Mouse (Mus musculus): ENCODE measurements around the gene Uso1. TPM values are rescaled to one million over a fixed set of nuclear protein-coding genes. Genes with fewer than 3 reads are reported as not detected.

Gene Uso1
- polyA plus RNA-seq, 1 experiment, result 8.1 TPM

DNA sequence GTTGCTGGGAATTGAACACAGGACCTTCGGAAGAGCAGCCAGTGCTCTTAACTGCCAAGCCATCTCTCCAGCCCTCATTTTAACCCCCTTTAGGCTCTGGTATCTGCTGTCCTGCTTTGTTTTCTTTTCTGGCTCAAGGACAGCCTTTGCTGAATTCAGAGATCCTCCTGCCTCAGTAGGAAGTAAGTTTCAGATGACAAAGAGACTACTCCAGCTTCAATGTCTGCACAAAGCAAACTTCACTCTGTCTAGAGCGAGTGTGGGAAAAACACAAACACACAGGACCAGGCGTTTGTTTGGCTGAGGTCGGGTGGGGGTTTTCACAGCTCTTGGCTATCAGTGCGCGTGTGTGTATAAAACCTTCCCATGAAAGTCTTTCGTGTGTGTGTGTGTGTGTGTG, 24.3 kb upstream of the Uso1 start:
- H3K4me3 ChIP-seq (ENCODE audit: control insufficient read depth, low read depth, low read length), result no peak overlapping the region
- H3K4me1 ChIP-seq (ENCODE audit: control insufficient read depth, insufficient read depth, low read length), result peaks cover 5% of the 10 kb centered on the region
- H3K27ac ChIP-seq (ENCODE audit: control insufficient read depth, insufficient read depth, low read depth, low read length), result no peak overlapping the region
- H3K27me3 ChIP-seq (ENCODE audit: control insufficient read depth, insufficient read depth, low read length), result no peaks in the 10 kb centered on the region
- no peaks in the 10 kb centered on the region for H3K36me3 ChIP-seq (ENCODE audit: control insufficient read depth, insufficient read depth, low read length)
- TF ChIP-seq CTCF (IDR thresholded peaks at IDR 0.05; ENCODE audit: control insufficient read depth, insufficient read depth, insufficient replicate concordance, low read depth, low read length), result no peak
- TF ChIP-seq POLR2A (IDR thresholded peaks at IDR 0.05; ENCODE audit: control insufficient read depth, low read depth, low read length), result no peak

DNA sequence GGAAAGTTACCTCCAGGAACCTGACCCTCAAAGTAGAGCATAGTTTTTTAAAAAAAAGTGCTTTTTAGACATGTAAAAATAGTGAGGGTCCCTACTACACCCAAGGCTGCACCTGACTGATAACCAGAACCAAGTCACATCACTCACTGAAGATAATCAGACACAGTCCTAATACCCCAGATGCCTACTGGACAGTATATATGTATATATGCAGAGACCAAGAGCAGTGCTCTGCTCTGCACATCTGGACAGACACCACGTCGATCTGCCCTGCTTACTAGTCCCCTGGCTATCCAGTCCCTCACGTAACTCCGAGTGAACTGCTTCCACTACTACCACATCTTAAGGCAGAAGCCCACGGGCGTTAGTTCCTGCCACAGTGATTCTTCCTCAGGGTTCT, 23.5 kb upstream of the Uso1 start:
- no peaks in the 10 kb centered on the region for H3K27me3 ChIP-seq (ENCODE audit: control insufficient read depth, insufficient read depth, low read length)
- TF ChIP-seq CTCF (IDR thresholded peaks at IDR 0.05; ENCODE audit: control insufficient read depth, insufficient read depth, insufficient replicate concordance, low read depth, low read length) (no peak), POLR2A (IDR thresholded peaks at IDR 0.05; ENCODE audit: control insufficient read depth, low read depth, low read length) (no peak)
- H3K27ac ChIP-seq (ENCODE audit: control insufficient read depth, insufficient read depth, low read depth, low read length), result no peak overlapping the region
- no peaks in the 10 kb centered on the region for H3K36me3 ChIP-seq (ENCODE audit: control insufficient read depth, insufficient read depth, low read length)
- H3K4me1 ChIP-seq (ENCODE audit: control insufficient read depth, insufficient read depth, low read length), result peaks cover 5% of the 10 kb centered on the region
- no peak overlapping the region for H3K4me3 ChIP-seq (ENCODE audit: control insufficient read depth, low read depth, low read length)

DNA sequence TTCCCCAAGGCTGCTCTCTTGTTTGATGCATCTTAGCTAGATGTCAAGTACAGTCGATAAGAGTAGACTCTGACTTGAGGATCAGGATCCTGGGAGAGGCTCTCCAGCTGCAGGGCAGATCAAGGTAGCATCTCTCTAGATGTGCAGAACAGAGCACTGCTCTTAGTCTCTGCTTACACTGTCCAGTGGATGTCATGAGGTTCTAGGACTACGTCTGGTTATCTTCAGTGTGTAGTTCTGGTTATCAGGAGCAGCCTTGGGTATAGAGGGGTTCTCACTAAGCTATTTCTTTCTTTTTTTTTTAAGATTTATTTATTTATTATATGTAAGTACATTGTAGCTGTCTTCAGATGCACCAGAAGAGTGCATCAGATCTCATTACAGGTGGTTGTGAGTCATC, 22.8 kb upstream of the Uso1 start:
- Histone ChIP-seq H3K4me1 (ENCODE audit: control insufficient read depth, insufficient read depth, low read length) (peaks cover 5% of the 10 kb centered on the region), H3K27ac (ENCODE audit: control insufficient read depth, insufficient read depth, low read depth, low read length) (no peak overlapping the region), H3K27me3 (ENCODE audit: control insufficient read depth, insufficient read depth, low read length) (no peaks in the 10 kb centered on the region), H3K36me3 (ENCODE audit: control insufficient read depth, insufficient read depth, low read length) (no peaks in the 10 kb centered on the region), H3K4me3 (ENCODE audit: control insufficient read depth, low read depth, low read length) (no peak overlapping the region)
- no peak for TF ChIP-seq CTCF (IDR thresholded peaks at IDR 0.05; ENCODE audit: control insufficient read depth, insufficient read depth, insufficient replicate concordance, low read depth, low read length)
- no peak for TF ChIP-seq POLR2A (IDR thresholded peaks at IDR 0.05; ENCODE audit: control insufficient read depth, low read depth, low read length)

DNA sequence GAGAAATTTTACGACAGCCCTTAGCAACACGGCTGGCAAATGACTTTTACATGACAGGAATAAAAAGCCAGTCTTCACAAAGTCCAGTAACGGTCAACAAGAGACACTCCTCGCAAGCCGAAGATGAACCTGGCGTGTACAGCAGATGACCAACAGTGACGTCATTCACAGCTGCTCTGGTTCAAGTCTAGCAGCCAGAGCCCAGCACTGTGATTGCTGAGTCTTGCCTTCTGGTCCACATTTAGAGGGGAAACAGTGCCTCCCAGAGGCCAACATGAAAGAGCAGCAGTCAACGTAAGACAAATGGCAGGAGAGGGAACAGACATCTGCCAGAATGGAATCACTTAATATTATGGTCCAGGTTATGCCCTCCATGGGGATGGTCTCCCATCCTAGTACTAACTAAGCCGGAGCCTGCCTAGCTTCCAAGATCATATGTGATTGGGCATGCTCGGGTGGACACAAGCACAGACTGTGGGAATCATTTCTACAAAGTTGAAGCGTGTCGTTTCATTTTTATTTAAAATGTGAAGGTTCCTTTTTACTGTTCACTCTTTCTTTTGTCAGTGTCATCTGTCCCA, 19.8 kb upstream of the Uso1 start:
- H3K27ac ChIP-seq (ENCODE audit: control insufficient read depth, insufficient read depth, low read depth, low read length), result no peak overlapping the region
- H3K36me3 ChIP-seq (ENCODE audit: control insufficient read depth, insufficient read depth, low read length), result no peaks in the 10 kb centered on the region
- no peaks in the 10 kb centered on the region for H3K27me3 ChIP-seq (ENCODE audit: control insufficient read depth, insufficient read depth, low read length)
- no peaks in the 10 kb centered on the region; the same call in 1 of the 2 replicates for H3K4me1 ChIP-seq (ENCODE audit: control insufficient read depth, insufficient read depth, low read length)
- H3K4me3 ChIP-seq (ENCODE audit: control insufficient read depth, low read depth, low read length), result no peak overlapping the region
- TF ChIP-seq POLR2A (IDR thresholded peaks at IDR 0.05; ENCODE audit: control insufficient read depth, low read depth, low read length) (no peak), CTCF (IDR thresholded peaks at IDR 0.05; ENCODE audit: control insufficient read depth, insufficient read depth, insufficient replicate concordance, low read depth, low read length) (peak; percentile 59; the same call in 1 of the 2 replicates)

DNA sequence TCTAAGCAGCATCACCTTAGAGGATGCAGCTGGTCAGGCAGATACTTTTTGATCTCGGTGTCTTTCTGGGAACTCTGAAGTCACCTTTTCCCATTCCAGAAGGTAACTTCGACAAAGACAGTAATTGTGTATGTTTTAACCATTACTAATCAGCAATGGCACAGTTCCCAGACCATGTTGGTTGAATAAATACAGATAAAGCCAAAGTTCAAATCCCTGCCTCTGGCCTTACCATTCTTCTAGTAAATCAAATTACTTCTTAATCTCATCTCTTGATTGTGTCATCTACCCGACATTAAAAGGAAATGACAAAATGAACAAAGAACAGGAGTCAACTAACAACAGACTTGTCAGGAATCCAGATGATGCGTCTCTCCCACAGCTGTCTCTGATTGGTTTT, 16.1 kb upstream of the Uso1 start:
- no peak for TF ChIP-seq CTCF (IDR thresholded peaks at IDR 0.05; ENCODE audit: control insufficient read depth, insufficient read depth, insufficient replicate concordance, low read depth, low read length)
- Histone ChIP-seq H3K36me3 (ENCODE audit: control insufficient read depth, insufficient read depth, low read length) (no peaks in the 10 kb centered on the region), H3K27me3 (ENCODE audit: control insufficient read depth, insufficient read depth, low read length) (no peaks in the 10 kb centered on the region), H3K27ac (ENCODE audit: control insufficient read depth, insufficient read depth, low read depth, low read length) (no peak overlapping the region), H3K4me3 (ENCODE audit: control insufficient read depth, low read depth, low read length) (no peak overlapping the region), H3K4me1 (ENCODE audit: control insufficient read depth, insufficient read depth, low read length) (peaks cover 3% of the 10 kb centered on the region; the same call in 1 of the 2 replicates)

DNA sequence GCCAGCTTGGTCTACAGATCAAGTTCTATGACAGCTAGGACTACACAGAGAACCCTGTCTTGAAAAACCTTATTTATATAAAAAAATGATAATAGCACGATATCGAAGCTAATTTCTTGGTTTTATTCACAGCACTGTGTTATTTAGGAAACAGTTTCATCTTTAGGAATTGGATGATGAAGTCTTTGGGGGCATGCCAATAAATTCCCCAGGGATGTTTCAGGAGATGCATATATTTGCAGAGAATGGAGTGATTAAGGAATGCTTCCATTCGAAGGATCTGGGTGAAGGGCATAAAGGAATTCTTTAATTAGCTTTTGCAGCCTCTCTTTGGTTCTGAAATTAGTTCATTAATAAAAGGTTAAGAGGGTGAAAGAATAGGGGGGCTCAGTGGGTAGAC, 12.3 kb upstream of the Uso1 start:
- Histone ChIP-seq H3K27me3 (ENCODE audit: control insufficient read depth, insufficient read depth, low read length) (no peaks in the 10 kb centered on the region), H3K36me3 (ENCODE audit: control insufficient read depth, insufficient read depth, low read length) (no peaks in the 10 kb centered on the region), H3K4me3 (ENCODE audit: control insufficient read depth, low read depth, low read length) (no peak overlapping the region), H3K4me1 (ENCODE audit: control insufficient read depth, insufficient read depth, low read length) (peaks cover 20% of the 10 kb centered on the region), H3K27ac (ENCODE audit: control insufficient read depth, insufficient read depth, low read depth, low read length) (no peak overlapping the region)
- TF ChIP-seq CTCF (IDR thresholded peaks at IDR 0.05; ENCODE audit: control insufficient read depth, insufficient read depth, insufficient replicate concordance, low read depth, low read length) (no peak), POLR2A (IDR thresholded peaks at IDR 0.05; ENCODE audit: control insufficient read depth, low read depth, low read length) (no peak)

DNA sequence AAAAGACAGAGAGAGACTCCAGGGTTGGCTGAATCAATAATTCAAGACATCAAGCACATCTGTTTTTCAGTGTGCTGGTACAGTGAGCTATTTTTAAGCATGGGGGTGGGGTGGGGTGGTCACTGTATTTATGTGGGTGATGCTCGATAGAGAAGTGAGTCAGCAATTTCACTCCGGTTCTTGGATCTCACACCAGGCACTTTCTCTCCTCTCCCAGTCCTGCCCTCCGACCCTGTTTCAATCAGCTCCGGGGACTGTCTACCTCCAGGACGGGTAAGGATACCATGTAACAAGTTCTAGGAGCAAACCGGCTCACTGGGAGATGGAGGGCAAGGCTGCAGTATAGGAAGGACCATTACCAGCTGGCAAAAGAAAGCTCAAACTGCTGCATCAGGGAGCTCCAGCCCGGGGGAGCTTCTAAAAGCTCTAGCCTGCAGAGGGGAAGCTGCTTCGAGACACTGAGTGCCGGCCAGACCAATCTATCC, 10.6 kb upstream of the Uso1 start:
- peak overlapping the region; percentile 54; the same call in 1 of the 2 replicates for H3K27ac ChIP-seq (ENCODE audit: control insufficient read depth, insufficient read depth, low read depth, low read length)
- no peaks in the 10 kb centered on the region for H3K27me3 ChIP-seq (ENCODE audit: control insufficient read depth, insufficient read depth, low read length)

More for the DNA sequence above, 10.6 kb upstream of the Uso1 start:
- Histone ChIP-seq H3K36me3 (ENCODE audit: control insufficient read depth, insufficient read depth, low read length) (no peaks in the 10 kb centered on the region), H3K4me1 (ENCODE audit: control insufficient read depth, insufficient read depth, low read length) (peaks cover 20% of the 10 kb centered on the region), H3K4me3 (ENCODE audit: control insufficient read depth, low read depth, low read length) (peak overlapping the region; percentile 31)
- no peak for TF ChIP-seq CTCF (IDR thresholded peaks at IDR 0.05; ENCODE audit: control insufficient read depth, insufficient read depth, insufficient replicate concordance, low read depth, low read length)
- TF ChIP-seq POLR2A (IDR thresholded peaks at IDR 0.05; ENCODE audit: control insufficient read depth, low read depth, low read length), result no peak
